8 mouse cellular contexts compared by ENCODE assay signal in the genomic region with DNA sequence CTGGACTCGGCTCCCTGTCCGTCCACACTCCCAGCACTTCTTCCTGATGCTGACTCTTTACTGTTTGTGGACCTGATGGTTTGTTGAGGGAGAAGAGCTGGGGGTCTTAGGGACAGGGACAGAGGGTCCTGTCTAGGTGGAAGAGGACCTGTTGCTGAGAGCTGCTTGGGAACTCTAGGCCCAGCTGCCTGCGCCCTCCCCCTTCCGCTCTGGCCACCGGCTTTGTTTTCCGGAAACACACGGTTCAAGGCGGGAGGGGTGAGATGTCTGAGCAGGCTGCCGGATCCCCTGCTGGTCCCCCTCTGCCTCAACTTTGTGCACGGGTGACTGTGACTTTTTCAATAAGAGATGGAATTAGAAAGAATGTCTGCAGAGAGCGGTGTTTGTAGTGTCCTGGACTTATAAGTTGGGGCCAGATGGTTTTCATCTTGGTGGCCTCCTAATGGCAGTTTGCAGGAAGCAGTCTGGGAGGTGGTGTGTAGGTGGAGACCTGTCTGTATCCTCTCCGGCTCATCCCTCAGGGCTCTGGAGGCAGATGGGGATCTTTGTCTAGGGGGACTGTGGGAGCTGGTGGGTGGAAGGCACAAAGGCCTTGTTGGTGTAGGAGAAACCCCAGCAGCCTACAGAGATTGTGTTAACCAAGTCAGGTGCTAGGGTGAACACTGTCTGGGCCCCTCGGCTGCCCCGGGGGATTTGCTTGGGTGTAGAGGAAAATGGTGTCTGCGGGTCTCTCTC. TPM values are rescaled to one million over a fixed set of nuclear protein-coding genes. Genes with fewer than 3 reads are reported as not detected.
DNase-seq lines count a peak whose midpoint lies in the region; ATAC-seq and TF ChIP-seq lines count a peak whose summit lies in the region.

No protein-coding gene starts in this region.

- no peaks in the 10 kb centered on the region for H3K27me3 ChIP-seq in intestine, embryonic 15.5 days (replicated peaks)
- H3K27me3 ChIP-seq in liver, embryonic 14.5 days (ENCODE audit: control insufficient read depth, insufficient read depth, low read length), result no peaks in the 10 kb centered on the region

- H3K9ac ChIP-seq in intestine, embryonic 15.5 days, result peak overlapping the region; percentile 82
- H3K9ac ChIP-seq in liver, embryonic 14.5 days (replicated peaks), result peak overlapping the region; percentile 89

- TF ChIP-seq CTCF in liver, embryonic 14.5 days (IDR thresholded peaks at IDR 0.05; ENCODE audit: low read depth), result no peak

- WGBS in intestine, embryonic 15.5 days, result 9% methylated on average over 15 of the region's 15 CpGs
- 13% methylated on average over 15 of the region's 15 CpGs for WGBS in liver, embryonic 14.5 days (ENCODE audit: insufficient replicate concordance)

- peaks cover 49% of the 10 kb centered on the region for H3K4me1 ChIP-seq in intestine, embryonic 15.5 days (replicated peaks)
- H3K4me1 ChIP-seq in liver, embryonic 14.5 days (replicated peaks; ENCODE audit: control insufficient read depth in 2 of 2, insufficient read depth in 2 of 2, low read length in 1 of 2), result peaks cover 3 to 26% of the 10 kb centered on the region in 2 experiments; a peak in 3 of 4 replicates

- no peak for TF ChIP-seq EP300 in liver, embryonic 14.5 days (IDR thresholded peaks at IDR 0.05; ENCODE audit: low read depth)

- ATAC-seq in intestine, embryonic 15.5 days, result no peak
- ATAC-seq in liver, embryonic 14.5 days (ENCODE audit: insufficient read depth), result no peak

- no peaks in the 10 kb centered on the region for H3K36me3 ChIP-seq in intestine, embryonic 15.5 days
- H3K36me3 ChIP-seq in liver, embryonic 14.5 days (replicated peaks; ENCODE audit: control insufficient read depth, insufficient read depth, low read depth), result no peaks in the 10 kb centered on the region

- peak overlapping the region; percentile 88 for H3K4me3 ChIP-seq in intestine, embryonic 15.5 days (replicated peaks)
- peak overlapping the region; percentile 86 to 87 for H3K4me3 ChIP-seq in liver, embryonic 14.5 days (ENCODE audit: insufficient read depth in 1 of 2, low read depth in 2 of 2, low read length in 2 of 2)

- peak overlapping the region; percentile 90 for H3K4me2 ChIP-seq in intestine, embryonic 15.5 days (replicated peaks)
- peak overlapping the region; percentile 96 for H3K4me2 ChIP-seq in liver, embryonic 14.5 days (ENCODE audit: low read depth)

- peak; percentile 61 for DNase-seq in urinary bladder, postnatal 14 days (ENCODE audit: low spot score)
- no peak for DNase-seq in urinary bladder, postnatal 10 days (ENCODE audit: low spot score)
- peak; percentile 63 to 69 for DNase-seq in cerebellum, postnatal 14 days
- DNase-seq in heart, adult 11 months, result peak; percentile 98
- peak in 1 of 3 experiments; percentile 26 for DNase-seq in liver, embryonic 14.5 days (ENCODE audit: low read depth in 3 of 3, low spot score in 3 of 3)
- DNase-seq in naive thymus-derived CD4-positive, alpha-beta T cell, adult 2 months (ENCODE audit: low read depth), result peak; percentile 75
- DNase-seq in thymus, postnatal 10 days (ENCODE audit: low spot score in 2 of 2), result peak; percentile 79 to 80

- no peaks in the 10 kb centered on the region for H3K9me3 ChIP-seq in intestine, embryonic 15.5 days
- no peaks in the 10 kb centered on the region for H3K9me3 ChIP-seq in liver, embryonic 14.5 days (ENCODE audit: control insufficient read depth, low read length)

- peak overlapping the region; percentile 89 for H3K27ac ChIP-seq in intestine, embryonic 15.5 days
- H3K27ac ChIP-seq in liver, embryonic 14.5 days, result peak overlapping the region; percentile 83

RNA-seq across cellular contexts. Expression of a gene that starts 1.0 kb away (rescaled TPM):
- polyA plus RNA-seq in intestine, embryonic 15.5 days (2015; fragmentation: Nextera tagmentation; extraction: Ambion mirVana), result 134 and 152 TPM in 2 replicates
- 46.9 and 51.3 TPM in 2 replicates for polyA plus RNA-seq in liver, embryonic 14.5 days (2012; rRNA removed)
- polyA plus RNA-seq in liver, embryonic 14.5 days (2014; fragmentation: Nextera tagmentation; extraction: Ambion mirVana), result 25.5 and 27.0 TPM in 2 replicates

RNA-seq across cellular contexts. Expression of a gene that starts 17.8 kb away (rescaled TPM):
- 3.9 and 4.1 TPM in 2 replicates for polyA plus RNA-seq in intestine, embryonic 15.5 days (2015; fragmentation: Nextera tagmentation; extraction: Ambion mirVana)
- 1.2 and 1.3 TPM in 2 replicates for polyA plus RNA-seq in liver, embryonic 14.5 days (2012; rRNA removed)
- 0.19 and 0.28 TPM in 2 replicates for polyA plus RNA-seq in liver, embryonic 14.5 days (2014; fragmentation: Nextera tagmentation; extraction: Ambion mirVana)

RNA-seq across cellular contexts. Expression of a gene that starts 20.9 kb away (rescaled TPM):
- 6.4 and 6.6 TPM in 2 replicates for polyA plus RNA-seq in intestine, embryonic 15.5 days (2015; fragmentation: Nextera tagmentation; extraction: Ambion mirVana)
- 6.3 and 6.4 TPM in 2 replicates for polyA plus RNA-seq in liver, embryonic 14.5 days (2012; rRNA removed)
- polyA plus RNA-seq in liver, embryonic 14.5 days (2014; fragmentation: Nextera tagmentation; extraction: Ambion mirVana), result 3.8 and 4.9 TPM in 2 replicates

RNA-seq across cellular contexts. Expression of a gene that starts 21.0 kb away (rescaled TPM):
- polyA plus RNA-seq in intestine, embryonic 15.5 days (2015; fragmentation: Nextera tagmentation; extraction: Ambion mirVana), result 105 and 114 TPM in 2 replicates
- 22.0 and 27.6 TPM in 2 replicates for polyA plus RNA-seq in liver, embryonic 14.5 days (2012; rRNA removed)
- 34.6 and 39.8 TPM in 2 replicates for polyA plus RNA-seq in liver, embryonic 14.5 days (2014; fragmentation: Nextera tagmentation; extraction: Ambion mirVana)

RNA-seq across cellular contexts. Expression of a gene that starts 33.2 kb away (rescaled TPM):
- polyA plus RNA-seq in intestine, embryonic 15.5 days (2015; fragmentation: Nextera tagmentation; extraction: Ambion mirVana), result 54.9 and 62.4 TPM in 2 replicates
- polyA plus RNA-seq in liver, embryonic 14.5 days (2012; rRNA removed), result 8.2 and 11.3 TPM in 2 replicates
- 8.6 and 12.0 TPM in 2 replicates for polyA plus RNA-seq in liver, embryonic 14.5 days (2014; fragmentation: Nextera tagmentation; extraction: Ambion mirVana)
